Mouse (Mus musculus) thymus, adult 2 months (tissue): ENCODE results near the gene Mt4. TPM values are rescaled to one million over a fixed set of nuclear protein-coding genes. Genes with fewer than 3 reads are reported as not detected.
A peak's percentile ranks its signal among the peaks of the same experiment; 100 is the strongest.

ENCODE experiments used
- DNase-seq: peaks from one replicate; pipeline ENCODE4 v3.0.0; 2021
- H3K27ac ChIP-seq: fragments of 200-500 bp; 2 replicates; pipeline ENCODE4 v1.5.1; 2012; ENCODE audit warnings: low read length, control low read depth; ENCODE audit not compliant: control insufficient read depth, insufficient read depth
- H3K27me3 ChIP-seq: fragments of 200-500 bp; 2 replicates; pipeline ENCODE4 v1.6.1; 2012; ENCODE audit warnings: mild to moderate bottlenecking, low read length, moderate library complexity, mixed read lengths; ENCODE audit not compliant: control insufficient read depth, insufficient read depth
- H3K36me3 ChIP-seq: fragments of 200-500 bp; 2 replicates; pipeline ENCODE4 v1.6.1; 2012; ENCODE audit warnings: mild to moderate bottlenecking, low read length, moderate library complexity; ENCODE audit not compliant: control insufficient read depth, insufficient read depth
- H3K4me1 ChIP-seq: fragments of 200-500 bp; replicated peaks from 2 replicates; pipeline ENCODE4 v1.6.1; 2012; ENCODE audit warnings: low read length; ENCODE audit not compliant: control insufficient read depth, insufficient read depth
- H3K4me3 ChIP-seq: fragments of 200-500 bp; 2 replicates; pipeline ENCODE4 v1.5.1; 2012; ENCODE audit warnings: mild to moderate bottlenecking, low read length, control low read depth, moderate library complexity; ENCODE audit not compliant: control insufficient read depth, insufficient read depth
- CTCF ChIP-seq: fragments of 200-500 bp; IDR thresholded peaks from 2 replicates; pipeline ENCODE4 v1.5.1; 2012; ENCODE audit warnings: mild to moderate bottlenecking, control low read depth, low read length, moderate library complexity, borderline replicate concordance; ENCODE audit not compliant: control insufficient read depth, poor library complexity, insufficient read depth; ENCODE audit errors: extremely low read depth
- POLR2A ChIP-seq: fragments of 200-500 bp; IDR thresholded peaks from 2 replicates; pipeline ENCODE4 v1.6.1; 2012; ENCODE audit warnings: mild to moderate bottlenecking, low read length, control low read depth, moderate library complexity; ENCODE audit not compliant: control insufficient read depth, poor library complexity, insufficient read depth; ENCODE audit errors: extremely low read depth
- WGBS: fragments of 180-500 bp; shearing (Covaris S2); methylation state at CpG from one replicate; pipeline ENCODE4 v1.1.7; 2018; 5-methylcytosine and 5-hydroxymethylcytosine counted together
- polyA plus RNA-seq: library from polyadenylated mRNA; depleted of rRNA; stranded (reverse); fragments of >200 nt; gene quantifications from 2 replicates; pipeline ENCODE4 v1.2.3, GENCODE M21; 2012

Mt4 gene
- polyA plus RNA-seq, 1 experiment = 12.1 TPM

GRCm38 (mm10) chr8:94172075-94172808 is 35.2 kb downstream of the Mt4 start, which contains the start of gene Mt2:
TSS of gene Mt2 (plus strand) at chr8:94172664.
- TF ChIP-seq CTCF (0 out of 2 replicates have a peak, but pooled peaks have one; percentile 13), POLR2A (0 out of 2 replicates have a peak, but pooled peaks have one; percentile 22)
- H3K4me1 ChIP-seq = peaks cover 8% of the 10 kb centered on the region; the same call in 1 of the 2 replicates
- peak within 1 kb of the TSS; percentile 11; the same call in 1 of the 2 replicates for H3K4me3 ChIP-seq
- peaks cover 6% of the 10 kb centered on the region for H3K27me3 ChIP-seq
- no peak within 1 kb of the TSS for H3K27ac ChIP-seq
- H3K36me3 ChIP-seq = no peaks in the 10 kb centered on the region
- DNase-seq = no peak
- WGBS = 2% methylated on average over 56 of the region's 56 CpGs

GRCm38 (mm10) chr8:94172809-94173732 is 36.1 kb downstream of the Mt4 start:
- no peak overlapping the region for H3K27ac ChIP-seq
- peak; percentile 19 for DNase-seq

GRCm38 (mm10) chr8:94173848-94174403 is 36.9 kb downstream of the Mt4 start:
- WGBS = 51% methylated on average over 11 of the region's 11 CpGs
- H3K4me3 ChIP-seq = no peak overlapping the region
- H3K27me3 ChIP-seq = peaks cover 9% of the 10 kb centered on the region
- peaks cover 10% of the 10 kb centered on the region; the same call in 1 of the 2 replicates for H3K4me1 ChIP-seq
- no peaks in the 10 kb centered on the region for H3K36me3 ChIP-seq
- TF ChIP-seq POLR2A (no peak), CTCF (no peak)
- H3K27ac ChIP-seq = no peak overlapping the region
- no peak for DNase-seq

More at GRCm38 (mm10) chr8:94172809-94173732, 36.1 kb downstream of the Mt4 start:
- Histone ChIP-seq H3K36me3 (no peaks in the 10 kb centered on the region), H3K4me3 (0 out of 2 replicates have a peak overlapping the region, but pooled peaks have one; percentile 11), H3K4me1 (peaks cover 8% of the 10 kb centered on the region; the same call in 1 of the 2 replicates), H3K27me3 (peaks cover 6% of the 10 kb centered on the region)
- no peak for TF ChIP-seq CTCF
- no peak for TF ChIP-seq POLR2A
- 4% methylated on average over 39 of the region's 39 CpGs for WGBS

- Histone ChIP-seq H3K27me3 (peaks cover 12% of the 10 kb centered on the region), H3K27ac (no peak overlapping the region), H3K4me3 (no peak overlapping the region), H3K36me3 (no peaks in the 10 kb centered on the region), H3K4me1 (peaks cover 13% of the 10 kb centered on the region; the same call in 1 of the 2 replicates)
- WGBS = 35% methylated on average over 7 of the region's 7 CpGs
- TF ChIP-seq POLR2A (no peak), CTCF (no peak)
- DNase-seq = no peak
Observed at GRCm38 (mm10) chr8:94174619-94175213, 37.7 kb downstream of the Mt4 start.

GRCm38 (mm10) chr8:94177716-94178390 is 40.9 kb downstream of the Mt4 start:
- Histone ChIP-seq H3K36me3 (no peaks in the 10 kb centered on the region), H3K27ac (no peak overlapping the region), H3K4me1 (peaks cover 5% of the 10 kb centered on the region; the same call in 1 of the 2 replicates), H3K27me3 (peaks cover 13% of the 10 kb centered on the region), H3K4me3 (no peak overlapping the region)
- 68% methylated on average over 7 of the region's 7 CpGs for whole genome bisulfite sequencing
- DNase-seq = no peak
- TF ChIP-seq CTCF (no peak), POLR2A (no peak)
